Mouse (Mus musculus) heart, embryonic 16.5 days (tissue): ENCODE results near the gene Ypel2. TPM values are rescaled to one million over a fixed set of nuclear protein-coding genes. Genes with fewer than 3 reads are reported as not detected.
A peak's percentile ranks its signal among the peaks of the same experiment; 100 is the strongest.

Experiments
- ATAC-seq: fragments of 200-750 bp; cut with Nextera tagmentation; replicated peaks from 2 replicates; pipeline ENCODE4 v1.8.0; 2017; ENCODE audit warnings: moderate number of reproducible peaks; ENCODE audit not compliant: insufficient read depth, low FRiP score; ENCODE audit errors: extremely low read depth
- H3K27ac ChIP-seq: fragments of 300-500 bp; sonication (generic); 2 replicates; pipeline ENCODE4 v1.5.1; 2014; ENCODE audit warnings: mild to moderate bottlenecking, low read length, control low read depth, moderate library complexity
- H3K27me3 ChIP-seq: fragments of 300-500 bp; sonication (generic); 2 replicates; pipeline ENCODE4 v1.6.1; 2014; ENCODE audit warnings: low read length, mixed read lengths; ENCODE audit not compliant: control insufficient read depth, insufficient read depth
- H3K36me3 ChIP-seq: fragments of 300-500 bp; sonication (generic); 2 replicates; pipeline ENCODE4 v1.6.1; 2014; ENCODE audit not compliant: control insufficient read depth, insufficient read depth
- H3K4me1 ChIP-seq: fragments of 300-500 bp; sonication (generic); 2 replicates; pipeline ENCODE4 v1.6.1; 2014; ENCODE audit warnings: low read length, mixed read lengths; ENCODE audit not compliant: control insufficient read depth, insufficient read depth
- H3K4me2 ChIP-seq: fragments of 300-500 bp; sonication (generic); 2 replicates; pipeline ENCODE4 v1.6.1; 2014; ENCODE audit warnings: low read depth, mild to moderate bottlenecking, control low read depth, low read length
- H3K4me3 ChIP-seq: fragments of 300-500 bp; sonication (generic); 2 replicates; pipeline ENCODE4 v1.5.1; 2014; ENCODE audit warnings: mild to moderate bottlenecking, control low read depth, low read length
- H3K9ac ChIP-seq: fragments of 300-500 bp; sonication (generic); 2 replicates; pipeline ENCODE4 v1.6.1; 2014; ENCODE audit warnings: low read length, control low read depth
- H3K9me3 ChIP-seq: fragments of 300-500 bp; sonication (generic); replicated peaks from 2 replicates; pipeline ENCODE4 v1.6.1; 2016; ENCODE audit warnings: low read length; ENCODE audit not compliant: control insufficient read depth
- WGBS: fragments of 180-500 bp; shearing (Covaris S2); extraction: QIAGEN DNeasy Blood & Tissue Kit; methylation state at CpG from one replicate; pipeline ENCODE4 v1.1.7; 2014; 5-methylcytosine and 5-hydroxymethylcytosine counted together
- polyA plus RNA-seq: library from polyadenylated mRNA; unstranded; fragments of >200 nt; fragmentation: Nextera tagmentation; extraction: Ambion mirVana; gene quantifications from 2 replicates; pipeline ENCODE4 v1.2.1, GENCODE M21; 2015

The Ypel2 gene
- polyA plus RNA-seq, 1 experiment from 2014 or later = 24.2 TPM

- H3K27ac ChIP-seq = peak overlapping the region; percentile 96
- ATAC-seq = peak; percentile 76
- peak overlapping the region; percentile 38 for H3K4me2 ChIP-seq
- H3K36me3 ChIP-seq = no peaks in the 10 kb centered on the region
- H3K4me1 ChIP-seq = peaks cover 85% of the 10 kb centered on the region
- no peaks in the 10 kb centered on the region for H3K27me3 ChIP-seq
- 48% methylated on average over 11 of the region's 11 CpGs for WGBS
- H3K9me3 ChIP-seq = no peaks in the 10 kb centered on the region
- H3K4me3 ChIP-seq = no peak overlapping the region
- H3K9ac ChIP-seq = peak overlapping the region; percentile 41
These were observed 31.8 kb downstream of the Ypel2 start for GRCm38 (mm10) chr11:86961510-86962303.

DNA sequence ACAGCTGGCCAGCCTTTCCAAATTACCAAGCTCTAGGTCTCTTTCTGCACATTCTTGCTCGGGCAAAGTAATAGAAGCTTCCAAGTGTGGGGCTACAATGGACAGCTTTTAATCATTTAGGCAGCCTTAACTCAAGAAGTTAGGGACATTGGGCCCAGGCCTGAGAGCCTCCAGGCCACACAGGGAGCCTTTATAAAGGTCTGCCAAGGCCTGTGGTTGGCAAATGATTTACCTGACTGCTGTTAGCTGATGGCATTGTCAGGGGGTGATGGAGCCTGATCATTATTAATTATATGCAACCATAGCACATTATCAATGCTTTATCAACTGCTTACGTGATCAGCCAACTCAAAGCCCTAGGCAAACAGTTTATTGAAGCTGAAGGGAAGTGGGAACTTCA lies 33.2 kb downstream of the Ypel2 start:
- Histone ChIP-seq H3K9me3 (no peaks in the 10 kb centered on the region), H3K27me3 (no peaks in the 10 kb centered on the region), H3K27ac (peak overlapping the region; percentile 96), H3K36me3 (no peaks in the 10 kb centered on the region), H3K9ac (no peak overlapping the region), H3K4me3 (no peak overlapping the region), H3K4me2 (no peak overlapping the region), H3K4me1 (peaks cover 95% of the 10 kb centered on the region)
- ATAC-seq = no peak
- WGBS = 51% methylated on average over 2 of the region's 2 CpGs

DNA sequence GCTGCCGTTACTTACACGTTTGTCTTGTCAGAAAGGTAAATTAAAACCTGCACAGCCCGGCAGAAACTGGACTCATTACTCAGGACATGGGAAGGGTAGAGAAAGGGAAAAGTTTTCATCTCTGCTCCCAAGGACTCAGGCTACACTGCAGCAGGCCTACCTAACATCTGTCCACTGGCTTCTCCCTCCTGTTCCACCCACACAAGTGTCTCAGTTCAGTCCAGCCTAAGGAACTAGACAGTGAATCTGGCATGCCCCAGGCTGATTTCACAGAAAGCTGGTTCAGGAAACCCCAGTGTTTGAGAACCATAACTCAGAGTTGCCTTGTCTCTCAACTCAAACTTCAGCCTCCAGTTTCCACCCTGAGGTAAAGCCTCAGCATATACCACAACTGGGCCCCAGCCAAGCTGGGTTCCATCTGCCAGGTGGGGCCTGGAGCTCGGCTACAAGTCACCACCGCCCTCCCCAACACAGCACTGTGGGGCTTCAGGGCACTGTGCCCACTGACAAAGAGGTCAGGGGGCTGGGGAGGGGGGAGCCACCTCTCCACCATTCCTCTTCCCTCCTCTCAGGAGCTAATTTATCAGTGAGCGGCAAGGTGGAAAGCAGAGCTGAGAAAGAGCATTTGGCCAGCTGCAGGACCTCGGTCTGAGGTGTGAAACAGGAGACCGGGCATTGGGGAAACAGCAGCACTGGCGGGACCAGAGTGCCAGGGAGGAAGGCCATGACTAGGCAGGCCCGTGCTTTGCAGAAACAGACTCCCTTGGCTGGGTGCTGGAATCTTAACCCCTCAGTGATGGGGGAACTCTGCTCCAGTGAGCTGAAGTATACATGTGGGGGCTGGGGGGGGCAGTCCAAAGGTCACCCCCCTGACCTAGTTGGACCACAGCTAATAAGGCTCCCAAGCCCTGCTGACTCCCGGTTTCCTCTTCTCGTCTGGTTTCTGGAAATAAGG lies 34.5 kb downstream of the Ypel2 start:
- Histone ChIP-seq H3K4me3 (no peak overlapping the region; the same call in 1 of the 2 replicates), H3K27ac (peak overlapping the region; percentile 96), H3K27me3 (no peaks in the 10 kb centered on the region), H3K4me2 (peak overlapping the region; percentile 24; the same call in 1 of the 2 replicates), H3K4me1 (peaks cover 97% of the 10 kb centered on the region), H3K36me3 (no peaks in the 10 kb centered on the region), H3K9ac (peak overlapping the region; percentile 65), H3K9me3 (no peaks in the 10 kb centered on the region)
- no peak for ATAC-seq
- WGBS = 30% methylated on average over 12 of the region's 12 CpGs

- Histone ChIP-seq H3K4me3 (no peak overlapping the region; the same call in 1 of the 2 replicates), H3K9me3 (no peaks in the 10 kb centered on the region), H3K4me1 (peaks cover 89% of the 10 kb centered on the region), H3K4me2 (peak overlapping the region; percentile 24; the same call in 1 of the 2 replicates), H3K27me3 (no peaks in the 10 kb centered on the region), H3K36me3 (no peaks in the 10 kb centered on the region), H3K27ac (peak overlapping the region; percentile 96), H3K9ac (peak overlapping the region; percentile 65)
- ATAC-seq = 0 out of 2 replicates have a peak, but pooled peaks have one; percentile 10
- WGBS = 13% methylated on average over 6 of the region's 6 CpGs
These were observed 35.3 kb downstream of the Ypel2 start for GRCm38 (mm10) chr11:86958182-86958581.

- peak overlapping the region; percentile 96 for H3K27ac ChIP-seq
- no peaks in the 10 kb centered on the region for H3K9me3 ChIP-seq
- ATAC-seq = no peak
- H3K4me2 ChIP-seq = no peak overlapping the region
- peak overlapping the region; percentile 18; the same call in 1 of the 2 replicates for H3K9ac ChIP-seq
- H3K4me1 ChIP-seq = peaks cover 80% of the 10 kb centered on the region
- H3K27me3 ChIP-seq = no peaks in the 10 kb centered on the region
- no peak overlapping the region for H3K4me3 ChIP-seq
- 39% methylated on average over 2 of the region's 2 CpGs for WGBS
- peaks cover 3% of the 10 kb centered on the region; the same call in 1 of the 2 replicates for H3K36me3 ChIP-seq
These were observed 37.1 kb downstream of the Ypel2 start for GRCm38 (mm10) chr11:86956363-86956762.

DNA sequence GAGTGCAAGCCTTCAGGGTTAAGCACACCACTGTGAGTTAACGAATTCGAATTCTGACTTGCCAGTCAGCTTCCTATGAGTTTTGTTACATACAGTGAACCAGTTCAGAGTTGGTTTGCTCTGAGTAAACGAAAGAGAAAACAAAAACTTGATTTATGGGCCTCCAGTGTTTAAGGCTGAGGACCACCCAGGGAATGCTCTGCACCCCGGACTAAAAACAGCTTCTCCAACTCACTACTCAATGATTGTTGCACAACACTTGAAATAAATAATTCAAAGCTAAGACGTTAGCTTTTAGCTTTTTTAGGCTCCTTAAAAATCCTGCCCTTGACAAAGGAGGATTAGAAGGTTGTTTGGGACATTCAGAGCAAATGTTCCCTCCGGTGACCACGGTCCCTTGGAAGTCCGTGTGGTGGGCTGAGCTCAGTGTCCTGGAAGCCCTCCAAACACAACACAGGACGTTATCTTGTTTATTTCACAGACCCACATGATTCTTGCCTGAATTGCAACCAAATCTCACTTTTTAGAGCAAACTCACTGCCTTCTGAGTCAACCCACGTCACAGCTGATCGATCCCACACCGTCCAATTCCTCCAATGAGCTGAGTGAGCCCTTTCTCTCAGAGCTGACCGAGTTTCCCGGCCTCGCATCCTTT lies 38.8 kb downstream of the Ypel2 start:
- H3K4me3 ChIP-seq = no peak overlapping the region
- H3K27me3 ChIP-seq = no peaks in the 10 kb centered on the region
- no peaks in the 10 kb centered on the region for H3K9me3 ChIP-seq
- peaks cover 6% of the 10 kb centered on the region; the same call in 1 of the 2 replicates for H3K36me3 ChIP-seq
- peak overlapping the region; percentile 41 for H3K27ac ChIP-seq
- H3K9ac ChIP-seq = 0 out of 2 replicates have a peak overlapping the region, but pooled peaks have one; percentile 16
- no peak overlapping the region for H3K4me2 ChIP-seq
- WGBS = 53% methylated on average over 15 of the region's 15 CpGs
- no peak for ATAC-seq
- peaks cover 81% of the 10 kb centered on the region for H3K4me1 ChIP-seq

DNA sequence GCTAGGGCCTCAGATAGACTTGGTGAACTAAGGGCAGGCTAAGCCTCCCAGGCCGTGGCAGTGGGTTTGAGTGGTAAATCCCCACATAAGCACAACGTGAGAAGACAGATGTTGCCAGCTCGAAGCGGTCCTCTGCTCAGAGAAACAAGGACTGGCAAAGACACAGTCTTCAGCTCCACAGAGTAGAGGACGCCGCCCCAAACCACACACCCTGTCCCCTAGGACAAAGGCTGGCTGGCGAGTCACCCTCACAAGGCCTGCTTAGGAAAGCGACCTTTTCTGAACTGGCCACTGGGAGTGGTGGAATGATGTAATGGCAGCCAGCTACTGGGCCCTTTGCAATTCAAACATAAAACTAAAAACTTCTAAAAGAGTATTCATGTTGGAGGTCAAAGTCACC lies 40.4 kb downstream of the Ypel2 start:
- no peaks in the 10 kb centered on the region for H3K27me3 ChIP-seq
- H3K27ac ChIP-seq = peak overlapping the region; percentile 89
- H3K4me1 ChIP-seq = peaks cover 68% of the 10 kb centered on the region
- 78% methylated on average over 8 of the region's 8 CpGs for WGBS
- no peaks in the 10 kb centered on the region for H3K9me3 ChIP-seq
- no peak overlapping the region for H3K4me2 ChIP-seq
- H3K36me3 ChIP-seq = peaks cover 10% of the 10 kb centered on the region
- H3K9ac ChIP-seq = no peak overlapping the region
- no peak overlapping the region for H3K4me3 ChIP-seq
- ATAC-seq = no peak

GRCm38 (mm10) chr11:86952659-86953058 lies 40.8 kb downstream of the Ypel2 start:
- Histone ChIP-seq H3K36me3 (peaks cover 10% of the 10 kb centered on the region), H3K27ac (peak overlapping the region; percentile 89), H3K4me1 (peaks cover 64% of the 10 kb centered on the region), H3K9ac (no peak overlapping the region), H3K9me3 (no peaks in the 10 kb centered on the region), H3K4me2 (no peak overlapping the region), H3K4me3 (no peak overlapping the region), H3K27me3 (no peaks in the 10 kb centered on the region)
- ATAC-seq = no peak
- 85% methylated on average over 2 of the region's 2 CpGs for WGBS
